Mouse (Mus musculus) neural tube, embryonic 12.5 days (tissue): ENCODE results near the gene Slc35b1. TPM values are rescaled to one million over a fixed set of nuclear protein-coding genes. Genes with fewer than 3 reads are reported as not detected.

Experiments
- ATAC-seq: fragments of 200-750 bp; cut with Nextera tagmentation; 2 replicates; pipeline ENCODE4 v1.8.0; 2017; ENCODE audit warnings: low read depth, mild to moderate bottlenecking, moderate TSS enrichment, moderate library complexity; ENCODE audit not compliant: low FRiP score
- H3K27ac ChIP-seq: fragments of 300-500 bp; sonication (generic); 2 replicates; pipeline ENCODE4 v1.5.1; 2016
- H3K27me3 ChIP-seq: fragments of 300-500 bp; sonication (generic); replicated peaks from 2 replicates; pipeline ENCODE4 v1.6.1; 2016; ENCODE audit warnings: mild to moderate bottlenecking
- H3K36me3 ChIP-seq: fragments of 300-500 bp; sonication (generic); 2 replicates; pipeline ENCODE4 v1.6.1; 2016; ENCODE audit warnings: mild to moderate bottlenecking
- H3K4me1 ChIP-seq: fragments of 300-500 bp; sonication (generic); 2 replicates; pipeline ENCODE4 v1.6.1; 2016
- H3K4me2 ChIP-seq: fragments of 300-500 bp; sonication (generic); replicated peaks from 2 replicates; pipeline ENCODE4 v1.6.1; 2016; ENCODE audit warnings: mild to moderate bottlenecking
- H3K4me3 ChIP-seq: fragments of 300-500 bp; sonication (generic); 2 replicates; pipeline ENCODE4 v1.5.1; 2016
- H3K9ac ChIP-seq: fragments of 300-500 bp; sonication (generic); 2 replicates; pipeline ENCODE4 v1.6.1; 2016; ENCODE audit warnings: mild to moderate bottlenecking
- H3K9me3 ChIP-seq: fragments of 300-500 bp; sonication (generic); 2 replicates; pipeline ENCODE4 v1.6.1; 2016; ENCODE audit warnings: mild to moderate bottlenecking
- WGBS: fragments of 180-500 bp; shearing (Covaris S2); methylation state at CpG from one replicate; pipeline ENCODE4 v1.1.7; 2016; 5-methylcytosine and 5-hydroxymethylcytosine counted together
- polyA plus RNA-seq: library from polyadenylated mRNA; unstranded; fragments of >200 nt; fragmentation: Nextera tagmentation; extraction: Ambion mirVana; gene quantifications from 2 replicates; pipeline ENCODE4 v1.2.1, GENCODE M21; 2016

The Slc35b1 gene
- polyA plus RNA-seq, 1 experiment from 2014 or later = 127 TPM

GRCm38 (mm10) chr11:95353226-95353625 is 31.3 kb upstream of the Slc35b1 start:
- H3K36me3 ChIP-seq = no peaks in the 10 kb centered on the region
- no peak overlapping the region for H3K27ac ChIP-seq
- no peaks in the 10 kb centered on the region for H3K4me1 ChIP-seq
- WGBS = 96% methylated on average over 9 of the region's 9 CpGs
- H3K4me2 ChIP-seq = no peak overlapping the region
- no peak for ATAC-seq
- no peaks in the 10 kb centered on the region for H3K9me3 ChIP-seq
- no peak overlapping the region for H3K9ac ChIP-seq
- no peak overlapping the region for H3K4me3 ChIP-seq
- H3K27me3 ChIP-seq = no peaks in the 10 kb centered on the region

GRCm38 (mm10) chr11:95354228-95354944 is 30.1 kb upstream of the Slc35b1 start:
- no peak overlapping the region for H3K4me2 ChIP-seq
- H3K4me1 ChIP-seq = no peaks in the 10 kb centered on the region
- no peak overlapping the region for H3K4me3 ChIP-seq
- WGBS = 80% methylated on average over 14 of the region's 14 CpGs
- no peaks in the 10 kb centered on the region for H3K9me3 ChIP-seq
- no peaks in the 10 kb centered on the region for H3K36me3 ChIP-seq
- no peak for ATAC-seq
- H3K27ac ChIP-seq = no peak overlapping the region
- no peak overlapping the region for H3K9ac ChIP-seq
- H3K27me3 ChIP-seq = no peaks in the 10 kb centered on the region

DNA sequence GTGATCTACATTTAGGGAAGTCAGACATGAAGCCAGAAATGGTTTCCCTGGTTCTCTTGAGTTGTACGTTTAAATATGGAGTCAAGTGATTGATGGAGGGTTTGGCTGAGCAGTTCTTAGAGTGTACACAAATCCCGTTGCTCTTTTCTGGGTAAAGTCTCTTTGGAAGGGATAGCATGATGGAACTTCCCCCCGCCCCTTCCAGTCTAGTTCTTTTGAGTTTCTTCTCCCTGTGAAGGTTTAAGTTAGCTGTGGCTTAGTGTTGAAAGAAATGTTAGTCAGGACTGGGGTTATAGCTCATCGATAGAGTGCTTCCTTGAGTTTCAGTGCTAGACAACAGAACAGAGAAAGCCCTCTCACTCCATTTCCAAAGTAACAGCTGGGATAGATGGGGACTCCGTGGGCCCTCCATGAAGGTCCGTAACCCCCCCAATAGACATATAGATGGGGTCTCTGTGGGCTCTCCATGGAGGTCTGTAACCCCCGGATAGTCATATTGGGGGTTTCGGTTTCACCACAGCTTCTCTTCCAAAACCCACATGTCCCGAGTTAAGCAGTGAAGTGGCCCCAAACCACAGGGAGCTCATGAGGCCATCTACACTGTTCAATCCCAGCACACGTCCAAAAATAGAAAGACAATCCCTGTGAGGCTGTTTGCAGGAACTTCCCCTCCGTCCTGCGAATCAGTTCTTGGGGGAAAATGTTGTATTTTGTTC is 29.4 kb upstream of the Slc35b1 start:
- Histone ChIP-seq H3K27me3 (no peaks in the 10 kb centered on the region), H3K4me3 (no peak overlapping the region), H3K4me2 (no peak overlapping the region), H3K9me3 (no peaks in the 10 kb centered on the region), H3K4me1 (no peaks in the 10 kb centered on the region), H3K27ac (no peak overlapping the region), H3K9ac (no peak overlapping the region), H3K36me3 (no peaks in the 10 kb centered on the region)
- 88% methylated on average over 12 of the region's 12 CpGs for WGBS
- no peak for ATAC-seq

GRCm38 (mm10) chr11:95355661-95356011 is 28.9 kb upstream of the Slc35b1 start:
- no peaks in the 10 kb centered on the region for H3K36me3 ChIP-seq
- H3K4me1 ChIP-seq = no peaks in the 10 kb centered on the region
- H3K27ac ChIP-seq = no peak overlapping the region
- no peak for ATAC-seq
- no peaks in the 10 kb centered on the region for H3K27me3 ChIP-seq
- no peaks in the 10 kb centered on the region for H3K9me3 ChIP-seq
- no peak overlapping the region for H3K4me2 ChIP-seq
- H3K9ac ChIP-seq = no peak overlapping the region
- 92% methylated on average over 5 of the region's 5 CpGs for WGBS
- H3K4me3 ChIP-seq = no peak overlapping the region

DNA sequence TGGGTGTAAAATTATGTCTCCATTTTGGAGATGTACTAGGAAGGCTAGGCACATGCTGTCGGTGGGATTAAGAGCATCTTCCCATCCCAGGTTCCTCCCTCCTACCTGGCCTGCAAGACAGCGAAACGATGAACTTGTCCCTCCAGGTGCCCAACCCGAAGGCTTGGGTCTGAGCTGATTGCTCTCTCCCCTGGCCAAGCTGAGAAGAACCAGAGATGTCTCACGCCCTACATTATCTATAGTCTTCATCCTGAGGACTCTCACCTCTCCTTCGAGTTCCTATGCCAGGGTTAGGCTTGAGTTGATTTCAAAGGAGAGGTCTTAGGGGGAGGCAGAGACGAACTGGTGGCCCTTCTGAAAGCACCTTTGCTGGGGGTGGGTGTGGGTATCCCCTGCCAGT is 28.5 kb upstream of the Slc35b1 start:
- no peak for ATAC-seq
- H3K27me3 ChIP-seq = no peaks in the 10 kb centered on the region
- no peaks in the 10 kb centered on the region for H3K4me1 ChIP-seq
- no peak overlapping the region for H3K4me3 ChIP-seq
- no peak overlapping the region for H3K27ac ChIP-seq
- H3K4me2 ChIP-seq = no peak overlapping the region
- H3K9ac ChIP-seq = no peak overlapping the region
- no peaks in the 10 kb centered on the region for H3K9me3 ChIP-seq
- H3K36me3 ChIP-seq = no peaks in the 10 kb centered on the region
- WGBS = 87% methylated on average over 7 of the region's 7 CpGs

GRCm38 (mm10) chr11:95356469-95357273 is 27.8 kb upstream of the Slc35b1 start:
- Histone ChIP-seq H3K27ac (no peak overlapping the region), H3K9ac (no peak overlapping the region), H3K9me3 (no peaks in the 10 kb centered on the region), H3K4me2 (no peak overlapping the region), H3K36me3 (no peaks in the 10 kb centered on the region), H3K4me3 (no peak overlapping the region), H3K4me1 (no peaks in the 10 kb centered on the region), H3K27me3 (no peaks in the 10 kb centered on the region)
- peak; percentile 48; the same call in 1 of the 2 replicates for ATAC-seq
- 81% methylated on average over 17 of the region's 17 CpGs for WGBS

DNA sequence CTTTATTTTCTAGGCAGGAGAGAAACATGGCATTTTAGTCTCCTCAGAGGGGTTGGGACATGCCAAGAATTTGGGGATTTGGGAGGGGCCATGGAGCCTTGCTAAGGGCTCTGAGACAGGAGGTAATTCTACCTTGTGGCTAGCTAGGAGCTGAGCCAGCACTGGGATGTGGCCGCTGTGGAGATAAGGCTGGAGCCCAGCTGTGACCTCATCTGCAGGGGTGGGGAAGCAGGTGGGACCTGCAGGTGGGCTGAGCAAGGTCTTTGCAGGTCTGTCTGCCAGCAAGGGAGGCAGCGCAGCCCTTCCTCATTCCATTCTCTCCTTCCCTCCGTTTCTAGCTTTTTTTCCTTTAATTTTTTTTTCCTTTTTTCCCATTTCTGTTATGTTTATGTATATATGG is 26.2 kb upstream of the Slc35b1 start:
- Histone ChIP-seq H3K4me3 (no peak overlapping the region), H3K9ac (no peak overlapping the region), H3K27me3 (no peaks in the 10 kb centered on the region), H3K4me1 (no peaks in the 10 kb centered on the region), H3K27ac (no peak overlapping the region), H3K4me2 (no peak overlapping the region), H3K9me3 (no peaks in the 10 kb centered on the region), H3K36me3 (no peaks in the 10 kb centered on the region)
- WGBS = 54% methylated on average over 3 of the region's 3 CpGs
- no peak for ATAC-seq

DNA sequence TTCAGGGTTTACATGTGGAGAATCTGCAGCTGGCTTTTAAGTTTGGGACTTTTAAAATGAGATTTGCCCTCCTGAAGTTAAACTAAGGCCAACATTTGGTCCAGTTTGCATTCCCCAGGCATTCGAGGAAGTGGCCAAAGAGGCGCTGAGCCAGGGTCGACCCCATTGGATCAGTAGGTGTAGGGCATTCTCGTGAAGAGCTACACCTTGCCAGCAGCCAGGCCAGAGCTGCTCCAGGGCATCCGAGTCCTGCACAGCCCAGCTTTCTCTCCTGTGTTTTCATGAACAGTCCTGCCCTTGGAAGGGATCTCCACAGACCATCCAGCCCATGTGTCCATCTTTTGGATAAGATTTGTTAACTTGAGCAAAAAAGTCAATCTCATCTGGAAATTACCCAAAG is 20.1 kb upstream of the Slc35b1 start:
- Histone ChIP-seq H3K36me3 (no peaks in the 10 kb centered on the region; the same call in 1 of the 2 replicates), H3K4me2 (no peak overlapping the region), H3K9ac (no peak overlapping the region), H3K4me3 (no peak overlapping the region), H3K9me3 (no peaks in the 10 kb centered on the region), H3K27ac (no peak overlapping the region), H3K27me3 (no peaks in the 10 kb centered on the region), H3K4me1 (no peaks in the 10 kb centered on the region)
- ATAC-seq = no peak
- WGBS = 84% methylated on average over 5 of the region's 5 CpGs

GRCm38 (mm10) chr11:95365596-95365995 is 18.9 kb upstream of the Slc35b1 start:
- no peaks in the 10 kb centered on the region for H3K27me3 ChIP-seq
- no peaks in the 10 kb centered on the region; the same call in 1 of the 2 replicates for H3K36me3 ChIP-seq
- H3K4me3 ChIP-seq = no peak overlapping the region
- no peaks in the 10 kb centered on the region for H3K9me3 ChIP-seq
- no peaks in the 10 kb centered on the region for H3K4me1 ChIP-seq
- H3K9ac ChIP-seq = no peak overlapping the region
- WGBS = 90% methylated on average over 10 of the region's 10 CpGs
- no peak overlapping the region for H3K27ac ChIP-seq
- ATAC-seq = no peak
- H3K4me2 ChIP-seq = no peak overlapping the region

GRCm38 (mm10) chr11:95366280-95366897 is 18.1 kb upstream of the Slc35b1 start:
- Histone ChIP-seq H3K9me3 (no peaks in the 10 kb centered on the region), H3K4me1 (no peaks in the 10 kb centered on the region), H3K4me3 (no peak overlapping the region), H3K9ac (no peak overlapping the region), H3K27me3 (no peaks in the 10 kb centered on the region), H3K36me3 (no peaks in the 10 kb centered on the region; the same call in 1 of the 2 replicates), H3K27ac (no peak overlapping the region), H3K4me2 (no peak overlapping the region)
- no peak for ATAC-seq
- WGBS = 85% methylated on average over 6 of the region's 6 CpGs

DNA sequence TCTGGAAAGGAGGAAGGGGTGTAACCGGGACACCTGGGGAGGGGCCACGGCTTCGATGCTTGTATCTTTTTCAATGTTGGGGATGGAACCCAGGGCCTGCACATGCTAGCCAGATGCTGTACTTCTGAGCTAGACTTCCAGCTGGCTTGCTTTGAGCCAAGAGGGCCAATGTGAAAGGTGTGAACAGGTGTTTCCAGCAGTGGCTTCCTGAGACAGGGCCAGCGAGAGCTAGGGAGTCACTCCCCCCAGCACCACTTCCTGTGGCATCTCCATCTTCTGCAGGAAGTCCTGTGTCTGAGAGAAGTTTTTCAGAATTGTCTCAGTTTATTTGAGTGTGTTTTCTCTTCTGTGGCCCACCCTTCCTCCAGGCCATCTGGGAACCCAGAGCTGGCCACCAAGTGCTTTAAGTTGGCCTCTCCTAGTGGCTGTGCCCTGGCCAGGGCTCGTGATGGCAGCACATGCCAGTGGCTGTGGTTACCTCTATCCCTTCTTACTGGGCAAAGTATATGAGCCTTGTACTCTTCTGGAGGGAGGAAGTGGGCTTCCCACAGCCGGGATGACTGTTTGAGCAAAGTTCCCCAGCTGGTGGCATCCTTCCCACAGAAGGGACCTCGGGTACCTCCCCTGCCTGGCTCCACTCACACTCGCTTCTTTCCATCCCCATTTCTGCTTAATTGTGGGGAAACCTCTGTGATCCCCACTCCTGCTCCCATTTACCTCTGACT is 17.3 kb upstream of the Slc35b1 start:
- ATAC-seq = no peak
- H3K4me3 ChIP-seq = no peak overlapping the region
- H3K9me3 ChIP-seq = no peaks in the 10 kb centered on the region
- H3K36me3 ChIP-seq = peaks cover 6% of the 10 kb centered on the region; the same call in 1 of the 2 replicates
- no peak overlapping the region for H3K9ac ChIP-seq
- no peak overlapping the region for H3K4me2 ChIP-seq
- 79% methylated on average over 8 of the region's 8 CpGs for WGBS
- H3K4me1 ChIP-seq = no peaks in the 10 kb centered on the region
- no peak overlapping the region for H3K27ac ChIP-seq
- no peaks in the 10 kb centered on the region for H3K27me3 ChIP-seq
